Mouse (Mus musculus) ES-Bruce4 (cell line): Measurements from ENCODE around the gene Nsg2.

Experiments
- CTCF ChIP-seq: IDR thresholded peaks from one replicate; pipeline ENCODE4 v1.8.1; 2011; ENCODE audit warnings: low read depth, low read length
- EP300 ChIP-seq: IDR thresholded peaks from 2 replicates; pipeline ENCODE4 v1.6.1; 2011; ENCODE audit warnings: low read depth, low read length; ENCODE audit not compliant: insufficient read depth
- POLR2A ChIP-seq: IDR thresholded peaks from one replicate; pipeline ENCODE4 v1.8.1; 2011; ENCODE audit warnings: low read length; ENCODE audit not compliant: insufficient read depth

DNA sequence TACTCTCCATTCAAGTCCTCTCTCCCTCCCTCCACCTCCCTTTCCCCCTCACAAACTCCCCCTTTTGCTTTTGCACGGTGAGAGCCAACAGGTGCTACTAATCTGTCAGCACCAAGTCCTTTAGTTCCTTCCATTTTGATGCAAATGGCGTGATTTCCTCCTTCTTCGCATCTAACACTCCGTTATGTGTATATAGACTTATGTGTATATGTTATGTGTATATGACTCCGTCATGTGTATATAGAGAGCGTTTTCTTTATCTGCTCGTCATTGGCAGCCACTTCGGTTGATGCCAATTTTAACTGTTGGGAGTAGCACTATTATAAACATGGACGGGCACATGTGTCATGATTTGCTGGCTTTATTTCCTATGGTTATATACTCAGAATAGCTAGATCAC, 31.8 kb downstream of the Nsg2 start:
- TF ChIP-seq POLR2A (no peak), CTCF (no peak), EP300 (no peak)
